Mouse (Mus musculus) midbrain, embryonic 12.5 days (tissue): ENCODE measurements at regions not wholly inside any gene's neighbourhood (a gene's known extent, or its start where the extent isn't known, plus 50 kb on each side); places are given as distances from the start of the nearest gene placed in this dataset.

Experiments used
- ATAC-seq: fragments of 200-750 bp; cut with Nextera tagmentation; 2 replicates; pipeline ENCODE4 v1.8.0; 2017; ENCODE audit warnings: low read depth, moderate TSS enrichment, moderate library complexity; ENCODE audit not compliant: low FRiP score
- H3K27ac ChIP-seq: fragments of 300-500 bp; sonication (generic); replicated peaks from 2 replicates; pipeline ENCODE4 v1.5.1; 2016; ENCODE audit warnings: mild to moderate bottlenecking
- H3K27me3 ChIP-seq: fragments of 300-500 bp; sonication (generic); 2 replicates; pipeline ENCODE4 v1.6.1; 2016; ENCODE audit warnings: mild to moderate bottlenecking
- H3K36me3 ChIP-seq: fragments of 300-500 bp; sonication (generic); 2 replicates; pipeline ENCODE4 v1.6.1; 2016
- H3K4me1 ChIP-seq: fragments of 300-500 bp; sonication (generic); 2 replicates; pipeline ENCODE4 v1.6.1; 2016
- H3K4me2 ChIP-seq: fragments of 300-500 bp; sonication (generic); replicated peaks from 2 replicates; pipeline ENCODE4 v1.6.1; 2016; ENCODE audit warnings: mild to moderate bottlenecking, moderate library complexity
- H3K4me3 ChIP-seq: fragments of 300-500 bp; sonication (generic); 2 replicates; pipeline ENCODE4 v1.5.1; 2016; ENCODE audit warnings: mild to moderate bottlenecking
- H3K9ac ChIP-seq: fragments of 300-500 bp; sonication (generic); replicated peaks from 2 replicates; pipeline ENCODE4 v1.6.1; 2016; ENCODE audit warnings: mild to moderate bottlenecking, moderate library complexity
- H3K9me3 ChIP-seq: fragments of 300-500 bp; sonication (generic); 2 replicates; pipeline ENCODE4 v1.6.1; 2016; ENCODE audit warnings: mild to moderate bottlenecking
- WGBS: fragments of 180-500 bp; shearing (Covaris S2); methylation state at CpG from one replicate; pipeline ENCODE4 v1.1.7; 2016; 5-methylcytosine and 5-hydroxymethylcytosine counted together

- Histone ChIP-seq H3K27me3 (no peaks in the 10 kb centered on the region; the same call in 1 of the 2 replicates), H3K9ac (no peak overlapping the region), H3K27ac (no peak overlapping the region), H3K9me3 (no peaks in the 10 kb centered on the region), H3K4me1 (peaks cover 5% of the 10 kb centered on the region; the same call in 1 of the 2 replicates), H3K4me2 (no peak overlapping the region), H3K4me3 (no peak overlapping the region), H3K36me3 (no peaks in the 10 kb centered on the region)
- WGBS: 93% methylated on average over 6 of the region's 6 CpGs
- no peak for ATAC-seq
Measured at GRCm38 (mm10) chr16:93285191-93285590, 318.7 kb downstream of the Setd4 start.

- Histone ChIP-seq H3K9ac (no peak overlapping the region), H3K36me3 (no peaks in the 10 kb centered on the region), H3K27me3 (no peaks in the 10 kb centered on the region; the same call in 1 of the 2 replicates), H3K4me1 (peaks cover 9% of the 10 kb centered on the region; the same call in 1 of the 2 replicates), H3K4me2 (no peak overlapping the region), H3K4me3 (no peak overlapping the region), H3K9me3 (no peaks in the 10 kb centered on the region), H3K27ac (no peak overlapping the region)
- peak; percentile 73 for ATAC-seq
- 3% methylated on average over 1 of the region's 1 CpGs for WGBS
Measured at GRCm38 (mm10) chr16:93281715-93282114, 322.1 kb downstream of the Setd4 start.

- no peak for ATAC-seq
- no peaks in the 10 kb centered on the region for H3K27me3 ChIP-seq
- no peak overlapping the region for H3K4me3 ChIP-seq
- 84% methylated on average over 8 of the region's 8 CpGs for WGBS
- no peak overlapping the region for H3K4me2 ChIP-seq
- H3K27ac ChIP-seq: no peak overlapping the region
- H3K36me3 ChIP-seq: no peaks in the 10 kb centered on the region
- H3K4me1 ChIP-seq: peaks cover 4% of the 10 kb centered on the region; the same call in 1 of the 2 replicates
- H3K9ac ChIP-seq: no peak overlapping the region
- H3K9me3 ChIP-seq: no peaks in the 10 kb centered on the region
Measured at GRCm38 (mm10) chr16:93272636-93273035, 331.2 kb downstream of the Setd4 start.

- Histone ChIP-seq H3K36me3 (no peaks in the 10 kb centered on the region), H3K9me3 (no peaks in the 10 kb centered on the region), H3K27ac (no peak overlapping the region), H3K9ac (no peak overlapping the region), H3K4me3 (no peak overlapping the region), H3K4me1 (0 out of 2 replicates have a peak, but pooled peaks cover under 1% of the 10 kb centered on the region), H3K4me2 (no peak overlapping the region), H3K27me3 (no peaks in the 10 kb centered on the region)
- ATAC-seq: no peak
- WGBS: 79% methylated on average over 6 of the region's 6 CpGs
Measured at GRCm38 (mm10) chr16:93272146-93272545, 331.7 kb downstream of the Setd4 start.

- Histone ChIP-seq H3K36me3 (no peaks in the 10 kb centered on the region), H3K9me3 (no peaks in the 10 kb centered on the region), H3K4me3 (no peak overlapping the region), H3K4me2 (no peak overlapping the region), H3K27ac (no peak overlapping the region), H3K27me3 (no peaks in the 10 kb centered on the region), H3K4me1 (no peaks in the 10 kb centered on the region), H3K9ac (no peak overlapping the region)
- no peak for ATAC-seq
- 77% methylated on average over 4 of the region's 4 CpGs for WGBS
Measured at GRCm38 (mm10) chr16:93264061-93264585, 339.7 kb downstream of the Setd4 start.

- 92% methylated on average over 8 of the region's 8 CpGs for WGBS
- Histone ChIP-seq H3K27ac (no peak overlapping the region), H3K36me3 (no peaks in the 10 kb centered on the region), H3K9me3 (no peaks in the 10 kb centered on the region), H3K9ac (no peak overlapping the region), H3K27me3 (no peaks in the 10 kb centered on the region), H3K4me3 (no peak overlapping the region), H3K4me2 (no peak overlapping the region), H3K4me1 (no peaks in the 10 kb centered on the region)
- no peak for ATAC-seq
Measured at GRCm38 (mm10) chr16:93263141-93263815, 340.6 kb downstream of the Setd4 start.

GRCm38 (mm10) chr16:93246825-93247224 is 357.0 kb downstream of the Setd4 start:
- H3K36me3 ChIP-seq: no peaks in the 10 kb centered on the region
- peaks cover 30% of the 10 kb centered on the region; the same call in 1 of the 2 replicates for H3K27me3 ChIP-seq
- H3K4me2 ChIP-seq: no peak overlapping the region
- ATAC-seq: no peak
- H3K9ac ChIP-seq: no peak overlapping the region
- WGBS: 11% methylated on average over 7 of the region's 7 CpGs
- no peak overlapping the region for H3K27ac ChIP-seq
- H3K4me3 ChIP-seq: no peak overlapping the region
- peaks cover 6% of the 10 kb centered on the region for H3K4me1 ChIP-seq
- no peaks in the 10 kb centered on the region for H3K9me3 ChIP-seq

- H3K27me3 ChIP-seq: peaks cover 30% of the 10 kb centered on the region; the same call in 1 of the 2 replicates
- H3K9me3 ChIP-seq: no peaks in the 10 kb centered on the region
- H3K9ac ChIP-seq: no peak overlapping the region
- WGBS: 86% methylated on average over 6 of the region's 6 CpGs
- H3K4me2 ChIP-seq: no peak overlapping the region
- no peak for ATAC-seq
- peaks cover 6% of the 10 kb centered on the region for H3K4me1 ChIP-seq
- no peaks in the 10 kb centered on the region for H3K36me3 ChIP-seq
- no peak overlapping the region for H3K4me3 ChIP-seq
- no peak overlapping the region for H3K27ac ChIP-seq
Measured at GRCm38 (mm10) chr16:93245738-93246137, 358.1 kb downstream of the Setd4 start.

GRCm38 (mm10) chr16:93238898-93239297 is 365.0 kb downstream of the Setd4 start:
- Histone ChIP-seq H3K9ac (no peak overlapping the region), H3K27ac (no peak overlapping the region), H3K4me1 (no peaks in the 10 kb centered on the region), H3K4me3 (no peak overlapping the region), H3K9me3 (no peaks in the 10 kb centered on the region), H3K36me3 (no peaks in the 10 kb centered on the region), H3K4me2 (no peak overlapping the region), H3K27me3 (no peaks in the 10 kb centered on the region)
- no peak for ATAC-seq
- WGBS: 89% methylated on average over 4 of the region's 4 CpGs

GRCm38 (mm10) chr16:93238326-93238725 is 365.5 kb downstream of the Setd4 start:
- no peak overlapping the region for H3K4me2 ChIP-seq
- ATAC-seq: no peak
- H3K27ac ChIP-seq: no peak overlapping the region
- no peak overlapping the region for H3K4me3 ChIP-seq
- H3K9me3 ChIP-seq: no peaks in the 10 kb centered on the region
- no peaks in the 10 kb centered on the region for H3K27me3 ChIP-seq
- no peaks in the 10 kb centered on the region for H3K4me1 ChIP-seq
- 87% methylated on average over 4 of the region's 4 CpGs for WGBS
- H3K36me3 ChIP-seq: no peaks in the 10 kb centered on the region
- no peak overlapping the region for H3K9ac ChIP-seq

- H3K4me2 ChIP-seq: no peak overlapping the region
- no peak overlapping the region for H3K27ac ChIP-seq
- WGBS: 91% methylated on average over 7 of the region's 7 CpGs
- no peaks in the 10 kb centered on the region for H3K27me3 ChIP-seq
- H3K36me3 ChIP-seq: no peaks in the 10 kb centered on the region
- H3K4me3 ChIP-seq: no peak overlapping the region
- no peaks in the 10 kb centered on the region for H3K9me3 ChIP-seq
- no peak overlapping the region for H3K9ac ChIP-seq
- ATAC-seq: no peak
- H3K4me1 ChIP-seq: no peaks in the 10 kb centered on the region
Measured at GRCm38 (mm10) chr16:93225644-93226043, 378.2 kb downstream of the Setd4 start.

GRCm38 (mm10) chr16:93225196-93225595 is 378.7 kb downstream of the Setd4 start:
- WGBS: 89% methylated on average over 2 of the region's 2 CpGs
- no peak overlapping the region for H3K9ac ChIP-seq
- H3K36me3 ChIP-seq: no peaks in the 10 kb centered on the region
- no peaks in the 10 kb centered on the region for H3K27me3 ChIP-seq
- no peak overlapping the region for H3K27ac ChIP-seq
- no peak overlapping the region for H3K4me2 ChIP-seq
- ATAC-seq: no peak
- no peak overlapping the region for H3K4me3 ChIP-seq
- no peaks in the 10 kb centered on the region for H3K9me3 ChIP-seq
- no peaks in the 10 kb centered on the region for H3K4me1 ChIP-seq
